In genomic region chr4:43428180-43428861, GRCm38 (mm10) we compare ENCODE assay signal across 11 mouse cellular contexts. TPM values are rescaled to one million over a fixed set of nuclear protein-coding genes. Genes with fewer than 3 reads are reported as not detected.
DNase-seq lines count a peak whose midpoint lies in the region; ATAC-seq lines count a peak whose summit lies in the region.
"Had no signal": no experiment of that assay in that cellular context is flagged by ENCODE, and none has a peak within 500 bp of the region (broad histone marks: within the 10 kb centered on the region; RNA-seq: fewer than 3 reads in every experiment).

No protein-coding gene starts in this region.

- intact Hi-C loops in heart, postnatal 14 days (cut with DNase I): no loop called here

- peak overlapping the region; percentile 37; the same call in 1 of the 2 replicates for H3K9ac ChIP-seq in heart, embryonic 13.5 days
- H3K9ac ChIP-seq in limb, embryonic 15.5 days: no peak overlapping the region

- no peaks in the 10 kb centered on the region for H3K9me3 ChIP-seq in heart, embryonic 13.5 days
- H3K9me3 ChIP-seq in limb, embryonic 15.5 days: no peaks in the 10 kb centered on the region

- peak overlapping the region; percentile 46 for H3K4me2 ChIP-seq in heart, embryonic 13.5 days
- H3K4me2 ChIP-seq in limb, embryonic 15.5 days: 0 out of 2 replicates have a peak overlapping the region, but pooled peaks have one; percentile 17

- no peak overlapping the region for H3K4me3 ChIP-seq in heart, embryonic 13.5 days
- H3K4me3 ChIP-seq in limb, embryonic 15.5 days: no peak overlapping the region

- H3K4me1 ChIP-seq in heart, embryonic 13.5 days: peaks cover 28% of the 10 kb centered on the region
- H3K4me1 ChIP-seq in limb, embryonic 15.5 days: peaks cover 39% of the 10 kb centered on the region

- peaks cover 40% of the 10 kb centered on the region for H3K36me3 ChIP-seq in heart, embryonic 13.5 days
- H3K36me3 ChIP-seq in limb, embryonic 15.5 days: peaks cover 32% of the 10 kb centered on the region

- no peak for DNase-seq in heart, postnatal 14 days
- peak; percentile 35 for DNase-seq in thymus, postnatal 14 days
- DNase-seq in thymus, postnatal 4 days: no peak
- DNase-seq in adrenal gland, adult 8-10 months: no peak
- no peak for DNase-seq in right cerebral cortex, adult 18-20 months
- DNase-seq in frontal cortex, postnatal 25 days (ENCODE audit: low spot score in 2 of 2): no peak

- H3K27me3 ChIP-seq in heart, embryonic 13.5 days (replicated peaks): peaks cover 66% of the 10 kb centered on the region
- peaks cover 58% of the 10 kb centered on the region for H3K27me3 ChIP-seq in limb, embryonic 15.5 days

- no peak overlapping the region for H3K27ac ChIP-seq in heart, embryonic 13.5 days (replicated peaks)
- H3K27ac ChIP-seq in limb, embryonic 15.5 days: no peak overlapping the region

- no peak; the same call in 1 of the 2 replicates for ATAC-seq in heart, embryonic 13.5 days (ENCODE audit: extremely low read depth, insufficient number of reproducible peaks, low FRiP score, low TSS enrichment)
- no peak for ATAC-seq in limb, embryonic 15.5 days (ENCODE audit: insufficient number of reproducible peaks, low FRiP score, low TSS enrichment, low read depth)

- WGBS in heart, embryonic 13.5 days: 37% methylated on average over 16 of the region's 16 CpGs
- WGBS in limb, embryonic 15.5 days: 32% methylated on average over 16 of the region's 16 CpGs

RNA-seq across cellular contexts. Expression of gene Fam166b, which starts 0.6 kb away (rescaled TPM):
- polyA plus RNA-seq in heart, embryonic 13.5 days (2015; fragmentation: Nextera tagmentation; extraction: Ambion mirVana): 0.11 TPM in 1 of 2 replicates, not detected in the other
- under 1 TPM in 1 of 2 experiments, not detected in 1; 0.38 TPM for total RNA-seq in heart, postnatal 14 days (2021)
- 0.15 and 0.17 TPM in 2 replicates for polyA plus RNA-seq in limb, embryonic 15.5 days (2015; fragmentation: Nextera tagmentation; extraction: Ambion mirVana)
- not detected for total RNA-seq in adrenal gland, adult 8-10 months (2022)
- total RNA-seq: hematopoietic stem cell, adult 5-6 weeks had no signal
- polyA plus RNA-seq: embryonic facial prominence, embryonic 11.5 days; limb, embryonic 11.5 days had no signal

RNA-seq across cellular contexts. Expression of gene Tesk1, which starts 13.4 kb away (rescaled TPM):
- polyA plus RNA-seq in heart, embryonic 13.5 days (2015; fragmentation: Nextera tagmentation; extraction: Ambion mirVana): 3.8 and 4.0 TPM in 2 replicates
- total RNA-seq in heart, postnatal 14 days (2021): 10 to 100 TPM; 32.3 to 35.7 TPM
- polyA plus RNA-seq in limb, embryonic 15.5 days (2015; fragmentation: Nextera tagmentation; extraction: Ambion mirVana): 4.8 and 7.7 TPM in 2 replicates
- 10 to 100 TPM; 55.1 to 64.9 (median 59.3) TPM for total RNA-seq in adrenal gland, adult 8-10 months (2022)

RNA-seq across cellular contexts. Expression of gene Cd72, which starts 26.1 kb away (rescaled TPM):
- polyA plus RNA-seq in heart, embryonic 13.5 days (2015; fragmentation: Nextera tagmentation; extraction: Ambion mirVana): 1.9 and 2.6 TPM in 2 replicates
- under 1 TPM; 0.59 to 0.88 TPM for total RNA-seq in heart, postnatal 14 days (2021)
- 4.1 and 4.2 TPM in 2 replicates for polyA plus RNA-seq in limb, embryonic 15.5 days (2015; fragmentation: Nextera tagmentation; extraction: Ambion mirVana)
- 1 to 10 TPM; 1.6 to 5.6 (median 4.9) TPM for total RNA-seq in adrenal gland, adult 8-10 months (2022)

RNA-seq across cellular contexts. Expression of gene Rusc2, which starts 46.5 kb away (rescaled TPM):
- polyA plus RNA-seq in heart, embryonic 13.5 days (2015; fragmentation: Nextera tagmentation; extraction: Ambion mirVana): 9.9 and 13.9 TPM in 2 replicates
- total RNA-seq in heart, postnatal 14 days (2021): 10 to 100 TPM; 43.8 to 51.1 TPM
- 13.9 and 18.0 TPM in 2 replicates for polyA plus RNA-seq in limb, embryonic 15.5 days (2015; fragmentation: Nextera tagmentation; extraction: Ambion mirVana)
- total RNA-seq in adrenal gland, adult 8-10 months (2022): 10 to 100 TPM; 38.8 to 46.9 (median 43.2) TPM

RNA-seq across cellular contexts. Expression of gene Sit1, which starts 55.2 kb away (rescaled TPM):
- polyA plus RNA-seq in heart, embryonic 13.5 days (2015; fragmentation: Nextera tagmentation; extraction: Ambion mirVana): not detected in 2 replicates
- total RNA-seq in heart, postnatal 14 days (2021): 1 to 10 TPM in 1 of 2 experiments, not detected in 1; 1.4 TPM
- not detected in 2 replicates for polyA plus RNA-seq in limb, embryonic 15.5 days (2015; fragmentation: Nextera tagmentation; extraction: Ambion mirVana)
- under 1 TPM in 1 of 4 experiments, not detected in 3; 0.48 TPM for total RNA-seq in adrenal gland, adult 8-10 months (2022)
- total RNA-seq: hematopoietic stem cell, adult 5-6 weeks had no signal
- polyA plus RNA-seq: embryonic facial prominence, embryonic 11.5 days; limb, embryonic 11.5 days had no signal
